ENCODE assay signal across 8 mouse cellular contexts in the genomic region with DNA sequence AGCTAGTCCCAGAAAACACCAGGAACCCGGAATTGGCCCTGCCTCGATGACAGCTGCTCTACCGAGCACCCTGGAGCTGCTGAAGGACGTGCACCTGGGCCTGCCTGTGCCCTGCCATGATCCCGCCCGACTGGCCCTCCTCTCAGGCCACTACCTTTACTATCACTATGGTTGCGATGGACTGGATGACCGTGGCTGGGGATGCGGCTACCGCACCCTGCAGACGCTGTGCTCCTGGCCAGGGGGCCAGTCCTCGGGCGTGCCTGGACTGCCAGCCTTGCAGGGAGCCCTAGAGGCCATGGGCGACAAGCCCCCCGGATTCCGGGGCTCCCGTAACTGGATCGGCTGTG. TPM values are rescaled to one million over a fixed set of nuclear protein-coding genes. Genes with fewer than 3 reads are reported as not detected.
DNase-seq lines count a peak whose midpoint lies in the region; ATAC-seq and TF ChIP-seq lines count a peak whose summit lies in the region.

No protein-coding gene starts in this region.

- intact Hi-C loops in gastrocnemius, postnatal 36 days (cut with DNase I) = loop anchor here (5.0 kb wide), 1 partner anchor 83 kb away; no protein-coding TSS in a partner anchor

- no peak for DNase-seq in kidney, postnatal 0 days (ENCODE audit: low spot score)
- no peak for DNase-seq in kidney, postnatal 25 days
- DNase-seq in embryonic facial prominence, embryonic 10.5 days (ENCODE audit: low spot score) = no peak
- DNase-seq in ovary, postnatal 10 days (ENCODE audit: low spot score) = no peak
- DNase-seq in gastrocnemius, postnatal 36 days = no peak
- no peak for DNase-seq in cerebellum, postnatal 10 days

- peak overlapping the region; percentile 96 for H3K27ac ChIP-seq in kidney, postnatal 0 days
- peak overlapping the region; percentile 85 for H3K27ac ChIP-seq in embryonic facial prominence, embryonic 10.5 days (replicated peaks)
- H3K27ac ChIP-seq in midbrain, embryonic 16.5 days (ENCODE audit: low read length) = peak overlapping the region; percentile 85

- H3K9ac ChIP-seq in kidney, postnatal 0 days (ENCODE audit: low read depth, low read length) = peak overlapping the region; percentile 76
- H3K9ac ChIP-seq in midbrain, embryonic 16.5 days (ENCODE audit: low read depth, low read length) = peak overlapping the region; percentile 81

- 0 out of 2 replicates have a peak, but pooled peaks cover 6% of the 10 kb centered on the region for H3K27me3 ChIP-seq in kidney, postnatal 0 days (ENCODE audit: insufficient read depth, low read length)
- peaks cover 37% of the 10 kb centered on the region for H3K27me3 ChIP-seq in embryonic facial prominence, embryonic 10.5 days (replicated peaks; ENCODE audit: low read depth, poor library complexity, severe bottlenecking)
- H3K27me3 ChIP-seq in midbrain, embryonic 16.5 days (ENCODE audit: control insufficient read depth, insufficient read depth, low read depth, low read length) = 0 out of 2 replicates have a peak, but pooled peaks cover 4% of the 10 kb centered on the region

- H3K4me1 ChIP-seq in kidney, postnatal 0 days (replicated peaks; ENCODE audit: insufficient read depth, low read length) = peaks cover 6% of the 10 kb centered on the region
- H3K4me1 ChIP-seq in embryonic facial prominence, embryonic 10.5 days = peaks cover 35% of the 10 kb centered on the region
- peaks cover 16% of the 10 kb centered on the region for H3K4me1 ChIP-seq in midbrain, embryonic 16.5 days (ENCODE audit: control insufficient read depth, insufficient read depth, low read length)

- ATAC-seq in kidney, postnatal 0 days (replicated peaks; ENCODE audit: low FRiP score, low read depth) = peak; percentile 45; the same call in 1 of the 2 replicates
- peak; percentile 25 for ATAC-seq in inflammation-experienced regulatory T-cells, adult 6 months
- ATAC-seq in midbrain, embryonic 16.5 days = peak; percentile 59

- H3K4me3 ChIP-seq in kidney, postnatal 0 days (replicated peaks; ENCODE audit: low read depth, low read length) = peak overlapping the region; percentile 48
- H3K4me3 ChIP-seq in embryonic facial prominence, embryonic 10.5 days = peak overlapping the region; percentile 64
- H3K4me3 ChIP-seq in midbrain, embryonic 16.5 days (ENCODE audit: low read depth, low read length) = peak overlapping the region; percentile 55

- peak overlapping the region; percentile 93 for H3K4me2 ChIP-seq in kidney, postnatal 0 days (ENCODE audit: low read length)
- peak overlapping the region; percentile 95 for H3K4me2 ChIP-seq in midbrain, embryonic 16.5 days (ENCODE audit: low read length)

- TF ChIP-seq CTCF in kidney, postnatal 0 days (IDR thresholded peaks at IDR 0.05; ENCODE audit: low read depth) = no peak

- 9% methylated on average over 18 of the region's 18 CpGs for WGBS in kidney, postnatal 0 days
- 5% methylated on average over 18 of the region's 18 CpGs for WGBS in embryonic facial prominence, embryonic 10.5 days
- 8% methylated on average over 18 of the region's 18 CpGs for WGBS in midbrain, embryonic 16.5 days

- H3K9me3 ChIP-seq in kidney, postnatal 0 days (replicated peaks; ENCODE audit: low read length) = no peaks in the 10 kb centered on the region
- no peaks in the 10 kb centered on the region for H3K9me3 ChIP-seq in embryonic facial prominence, embryonic 10.5 days
- H3K9me3 ChIP-seq in midbrain, embryonic 16.5 days (replicated peaks; ENCODE audit: control insufficient read depth, low read length, poor library complexity, severe bottlenecking) = no peaks in the 10 kb centered on the region

- peaks cover 47% of the 10 kb centered on the region for H3K36me3 ChIP-seq in kidney, postnatal 0 days (ENCODE audit: insufficient read depth, low read length)
- peaks cover 51% of the 10 kb centered on the region for H3K36me3 ChIP-seq in embryonic facial prominence, embryonic 10.5 days (replicated peaks)
- peaks cover 27% of the 10 kb centered on the region for H3K36me3 ChIP-seq in midbrain, embryonic 16.5 days (ENCODE audit: control insufficient read depth, insufficient read depth, low read length)

RNA-seq across cellular contexts. Expression of gene Ufsp1, which starts 0.3 kb away (rescaled TPM):
- 11.4 and 12.8 TPM in 2 replicates for polyA plus RNA-seq in kidney, postnatal 0 days (2015; fragmentation: Nextera tagmentation; extraction: Ambion mirVana)
- polyA plus RNA-seq in embryonic facial prominence, embryonic 10.5 days (2016; fragmentation: Nextera tagmentation; extraction: Ambion mirVana) = 7.8 and 8.3 TPM in 2 replicates
- polyA plus RNA-seq in inflammation-experienced regulatory T-cells, adult 6 months (2017; shearing (Covaris generic)) = 1 to 10 TPM in 2 of 3 experiments, under 1 TPM in 1; 0.32 to 2.0 (median 1.5) TPM
- polyA plus RNA-seq in midbrain, embryonic 16.5 days (2015; fragmentation: Nextera tagmentation; extraction: Ambion mirVana) = 18.4 and 20.9 TPM in 2 replicates
- 10 to 100 TPM; 17.6 to 25.1 TPM for total RNA-seq in gastrocnemius, postnatal 36 days (2021)

RNA-seq across cellular contexts. Expression of gene Ache, which starts 7.4 kb away (rescaled TPM):
- 6.5 and 7.4 TPM in 2 replicates for polyA plus RNA-seq in kidney, postnatal 0 days (2015; fragmentation: Nextera tagmentation; extraction: Ambion mirVana)
- 3.8 and 4.5 TPM in 2 replicates for polyA plus RNA-seq in embryonic facial prominence, embryonic 10.5 days (2016; fragmentation: Nextera tagmentation; extraction: Ambion mirVana)
- polyA plus RNA-seq in inflammation-experienced regulatory T-cells, adult 6 months (2017; shearing (Covaris generic)) = not detected
- polyA plus RNA-seq in midbrain, embryonic 16.5 days (2015; fragmentation: Nextera tagmentation; extraction: Ambion mirVana) = 46.5 and 65.9 TPM in 2 replicates
- 10 to 100 TPM; 25.2 to 41.2 TPM for total RNA-seq in gastrocnemius, postnatal 36 days (2021)

RNA-seq across cellular contexts. Expression of gene Srrt, which starts 12.8 kb away (rescaled TPM):
- polyA plus RNA-seq in kidney, postnatal 0 days (2015; fragmentation: Nextera tagmentation; extraction: Ambion mirVana) = 68.0 and 77.7 TPM in 2 replicates
- polyA plus RNA-seq in embryonic facial prominence, embryonic 10.5 days (2016; fragmentation: Nextera tagmentation; extraction: Ambion mirVana) = 191 and 214 TPM in 2 replicates
- 10 to 100 TPM; 58.1 to 76.1 (median 61.2) TPM for polyA plus RNA-seq in inflammation-experienced regulatory T-cells, adult 6 months (2017; shearing (Covaris generic))
- polyA plus RNA-seq in midbrain, embryonic 16.5 days (2015; fragmentation: Nextera tagmentation; extraction: Ambion mirVana) = 97.2 and 103 TPM in 2 replicates
- total RNA-seq in gastrocnemius, postnatal 36 days (2021) = 10 to 100 TPM; 27.7 to 39.8 TPM

RNA-seq across cellular contexts. Expression of gene Trip6, which starts 19.5 kb away (rescaled TPM):
- polyA plus RNA-seq in kidney, postnatal 0 days (2015; fragmentation: Nextera tagmentation; extraction: Ambion mirVana) = 74.8 and 75.6 TPM in 2 replicates
- 73.1 and 76.2 TPM in 2 replicates for polyA plus RNA-seq in embryonic facial prominence, embryonic 10.5 days (2016; fragmentation: Nextera tagmentation; extraction: Ambion mirVana)
- polyA plus RNA-seq in inflammation-experienced regulatory T-cells, adult 6 months (2017; shearing (Covaris generic)) = 1 to 10 TPM; 1.4 to 1.7 (median 1.6) TPM
- 13.1 TPM in 2 replicates for polyA plus RNA-seq in midbrain, embryonic 16.5 days (2015; fragmentation: Nextera tagmentation; extraction: Ambion mirVana)
- total RNA-seq in gastrocnemius, postnatal 36 days (2021) = 1 to 10 TPM; 3.7 to 4.1 TPM

RNA-seq across cellular contexts. Expression of gene Slc12a9, which starts 38.7 kb away (rescaled TPM):
- polyA plus RNA-seq in kidney, postnatal 0 days (2015; fragmentation: Nextera tagmentation; extraction: Ambion mirVana) = 11.8 and 12.0 TPM in 2 replicates
- 12.6 and 13.4 TPM in 2 replicates for polyA plus RNA-seq in embryonic facial prominence, embryonic 10.5 days (2016; fragmentation: Nextera tagmentation; extraction: Ambion mirVana)
- polyA plus RNA-seq in inflammation-experienced regulatory T-cells, adult 6 months (2017; shearing (Covaris generic)) = 10 to 100 TPM in 2 of 3 experiments, 1 to 10 TPM in 1; 6.0 to 15.2 (median 11.0) TPM
- 26.8 and 27.3 TPM in 2 replicates for polyA plus RNA-seq in midbrain, embryonic 16.5 days (2015; fragmentation: Nextera tagmentation; extraction: Ambion mirVana)
- total RNA-seq in gastrocnemius, postnatal 36 days (2021) = 1 to 10 TPM; 2.4 to 2.5 TPM
